Mouse (Mus musculus) CH12.LX (cell line): Measurements from ENCODE around the gene 6430531B16Rik. TPM values are rescaled to one million over a fixed set of nuclear protein-coding genes. Genes with fewer than 3 reads are reported as not detected.

ENCODE experiments used
- DNase-seq: peaks from one replicate; pipeline ENCODE4 v3.0.0-alpha.2; 2013; ENCODE audit errors: extremely low read depth
- H3K27ac ChIP-seq: 2 replicates; pipeline ENCODE4 v1.5.1; 2012; ENCODE audit warnings: low read depth, mild to moderate bottlenecking, control low read depth, moderate library complexity; ENCODE audit not compliant: insufficient read depth
- H3K27me3 ChIP-seq: replicated peaks from 2 replicates; pipeline ENCODE3; 2012; ENCODE audit warnings: inconsistent platforms
- H3K36me3 ChIP-seq, 2 experiments: replicated peaks in 1 of 2; 2 replicates each; pipeline versions ENCODE3 to v1.6.1; 2012; ENCODE audit warnings: inconsistent platforms in 1 of 2, low read length in 1 of 2, mild to moderate bottlenecking in 1 of 2, mixed read lengths in 1 of 2, moderate library complexity in 1 of 2; ENCODE audit not compliant: control insufficient read depth in 1 of 2, insufficient read depth in 1 of 2
- H3K4me1 ChIP-seq, 2 experiments: 2 replicates each; pipeline ENCODE4 v1.6.1; 2012; ENCODE audit warnings: inconsistent platforms in 1 of 2, moderate library complexity in 1 of 2; ENCODE audit not compliant: insufficient read depth in 2 of 2, control insufficient read depth in 1 of 2
- H3K4me2 ChIP-seq: 2 replicates; pipeline ENCODE4 v1.6.1; 2012; ENCODE audit warnings: low read depth, mild to moderate bottlenecking, control low read depth; ENCODE audit not compliant: poor library complexity, insufficient read depth, severe bottlenecking
- H3K4me3 ChIP-seq, 3 experiments: fragments of 150-350 bp in 1 of 3; sonication (generic) in 1 of 3; replicated peaks in 1 of 3; 2 replicates each; pipeline versions ENCODE3 to v1.5.1; 2011 to 2012; ENCODE audit warnings: low read depth in 2 of 3, low read length in 2 of 3, mild to moderate bottlenecking in 2 of 3, moderate library complexity in 2 of 3, control low read depth in 1 of 3, improper control_type of control experiment in 1 of 3, inconsistent platforms in 1 of 3, mixed read lengths in 1 of 3; ENCODE audit not compliant: poor library complexity in 1 of 3
- H3K79me2 ChIP-seq: replicated peaks from 2 replicates; pipeline ENCODE4 v1.6.1; 2012; ENCODE audit warnings: mild to moderate bottlenecking, moderate library complexity; ENCODE audit not compliant: control insufficient read depth, poor library complexity, insufficient read depth, severe bottlenecking; ENCODE audit errors: extremely low read depth
- H3K9ac ChIP-seq: 2 replicates; pipeline ENCODE4 v1.6.1; 2012; ENCODE audit warnings: low read depth, mild to moderate bottlenecking, control low read depth, moderate library complexity; ENCODE audit not compliant: insufficient read depth
- H3K9me3 ChIP-seq: replicated peaks from 2 replicates; pipeline ENCODE3; 2012; ENCODE audit warnings: low read length, inconsistent platforms, mixed read lengths
- BHLHE40 ChIP-seq: IDR thresholded peaks from 2 replicates; pipeline ENCODE4 v1.6.1; 2011; ENCODE audit warnings: mild to moderate bottlenecking, low read depth, low read length, improper control_type of control experiment
- CHD1 ChIP-seq: IDR thresholded peaks from 2 replicates; pipeline ENCODE4 v1.6.1; 2012; ENCODE audit warnings: low read depth, low read length, improper control_type of control experiment, inconsistent platforms
- CHD2 ChIP-seq: IDR thresholded peaks from 2 replicates; pipeline ENCODE4 v1.6.1; 2011; ENCODE audit warnings: low read length, improper control_type of control experiment
- CTCF ChIP-seq, 2 experiments: IDR thresholded peaks in 1 of 2; conservative IDR thresholded peaks in 1 of 2; 2 replicates each; pipeline ENCODE4 v1.5.1; 2011 to 2012; ENCODE audit warnings: low read depth in 2 of 2, low read length in 2 of 2, improper control_type of control experiment in 1 of 2, inconsistent platforms in 1 of 2, mild to moderate bottlenecking in 1 of 2, moderate library complexity in 1 of 2
- E2F4 ChIP-seq: IDR thresholded peaks from 2 replicates; pipeline ENCODE4 v1.6.1; 2011; ENCODE audit warnings: low read depth, low read length, improper control_type of control experiment; ENCODE audit not compliant: insufficient replicate concordance
- ELF1 ChIP-seq: IDR thresholded peaks from 2 replicates; pipeline ENCODE4 v1.6.1; 2014; ENCODE audit warnings: low read depth, mild to moderate bottlenecking, inconsistent platforms, low read length, improper control_type of control experiment
- EP300 ChIP-seq: IDR thresholded peaks from 2 replicates; pipeline ENCODE4 v1.6.1; 2011; ENCODE audit warnings: low read length, improper control_type of control experiment
- GABPA ChIP-seq: IDR thresholded peaks from 2 replicates; pipeline ENCODE4 v1.6.1; 2012; ENCODE audit warnings: low read depth, low read length, improper control_type of control experiment, inconsistent platforms; ENCODE audit not compliant: insufficient replicate concordance
- HCFC1 ChIP-seq: IDR thresholded peaks from 2 replicates; pipeline ENCODE4 v1.6.1; 2012; ENCODE audit warnings: low read depth, mild to moderate bottlenecking, inconsistent platforms, low read length, improper control_type of control experiment
- IRF4 ChIP-seq: IDR thresholded peaks from 2 replicates; pipeline ENCODE4 v1.6.1; 2014; ENCODE audit warnings: low read depth, mild to moderate bottlenecking, inconsistent platforms, low read length, improper control_type of control experiment
- KAT2A ChIP-seq: IDR thresholded peaks from 2 replicates; pipeline ENCODE4 v1.6.1; 2012; ENCODE audit warnings: low read length, improper control_type of control experiment, inconsistent platforms; ENCODE audit not compliant: insufficient replicate concordance
- MAFK ChIP-seq: IDR thresholded peaks from 2 replicates; pipeline ENCODE4 v1.6.1; 2011; ENCODE audit warnings: low read length, improper control_type of control experiment; ENCODE audit not compliant: insufficient replicate concordance
- MAX ChIP-seq: IDR thresholded peaks from 2 replicates; pipeline ENCODE4 v1.6.1; 2011; ENCODE audit warnings: low read length, improper control_type of control experiment
- MAZ ChIP-seq: IDR thresholded peaks from 2 replicates; pipeline ENCODE4 v1.6.1; 2012; ENCODE audit warnings: low read depth, mild to moderate bottlenecking, inconsistent platforms, low read length, improper control_type of control experiment, moderate library complexity
- MEF2A ChIP-seq: IDR thresholded peaks from 2 replicates; pipeline ENCODE4 v1.6.1; 2014; ENCODE audit warnings: low read depth, mild to moderate bottlenecking, inconsistent platforms, low read length, improper control_type of control experiment, borderline replicate concordance
- MXI1 ChIP-seq: IDR thresholded peaks from 2 replicates; pipeline ENCODE4 v1.6.1; 2011; ENCODE audit warnings: mild to moderate bottlenecking, low read depth, low read length, improper control_type of control experiment
- NELFE ChIP-seq: IDR thresholded peaks from 2 replicates; pipeline ENCODE4 v1.6.1; 2011; ENCODE audit warnings: low read depth, low read length, improper control_type of control experiment
- PAX5 ChIP-seq: IDR thresholded peaks from 2 replicates; pipeline ENCODE4 v1.6.1; 2012; ENCODE audit warnings: low read length, inconsistent platforms, mixed read lengths
- POLR2A ChIP-seq: IDR thresholded peaks from 2 replicates; pipeline ENCODE4 v1.6.1; 2011; ENCODE audit warnings: low read depth, mild to moderate bottlenecking, improper control_type of control experiment, low read length
- RAD21 ChIP-seq: IDR thresholded peaks from 2 replicates; pipeline ENCODE4 v1.6.1; 2011; ENCODE audit warnings: low read depth, mild to moderate bottlenecking, low read length, improper control_type of control experiment, moderate library complexity
- RCOR1 ChIP-seq: conservative IDR thresholded peaks from 2 replicates; pipeline ENCODE4 v1.6.1; 2012; ENCODE audit warnings: low read depth, mild to moderate bottlenecking, inconsistent platforms, low read length, improper control_type of control experiment
- SIN3A ChIP-seq: IDR thresholded peaks from 2 replicates; pipeline ENCODE4 v1.6.1; 2012; ENCODE audit warnings: low read length, improper control_type of control experiment, inconsistent platforms
- SMC3 ChIP-seq: IDR thresholded peaks from 2 replicates; pipeline ENCODE4 v1.6.1; 2011; ENCODE audit warnings: low read depth, low read length, improper control_type of control experiment
- TCF12 ChIP-seq: IDR thresholded peaks from 2 replicates; pipeline ENCODE4 v1.6.1; 2014; ENCODE audit warnings: low read depth, mild to moderate bottlenecking, inconsistent platforms, low read length, improper control_type of control experiment
- UBTF ChIP-seq: IDR thresholded peaks from 2 replicates; pipeline ENCODE4 v1.6.1; 2012; ENCODE audit warnings: low read depth, mild to moderate bottlenecking, inconsistent platforms, low read length, improper control_type of control experiment, moderate library complexity
- USF1 ChIP-seq: IDR thresholded peaks from 2 replicates; pipeline ENCODE4 v1.6.1; 2014; ENCODE audit warnings: low read depth, mild to moderate bottlenecking, inconsistent platforms, low read length, improper control_type of control experiment
- ZC3H11A ChIP-seq: IDR thresholded peaks from 2 replicates; pipeline ENCODE4 v1.6.1; 2012; ENCODE audit warnings: low read depth, mild to moderate bottlenecking, inconsistent platforms, low read length, improper control_type of control experiment
- ZMIZ1 ChIP-seq: IDR thresholded peaks from 2 replicates; pipeline ENCODE4 v1.6.1; 2012; ENCODE audit warnings: low read depth, mild to moderate bottlenecking, inconsistent platforms, low read length, improper control_type of control experiment
- ZNF384 ChIP-seq: IDR thresholded peaks from 2 replicates; pipeline ENCODE4 v1.6.1; 2012; ENCODE audit warnings: low read depth, low read length, improper control_type of control experiment, inconsistent platforms
- dilution Hi-C: fragments of 300-500 bp; cut with MboI; formaldehyde crosslinking; loops from 2 replicates; pipeline ENCODE4 v1.14.3; 2020; ENCODE audit warnings: low sequenced_read_pairs; ENCODE audit not compliant: extremely low pct_unique_long_range_greater_than_20kb, extremely low pct_ligation_motif_present
- in situ Hi-C: fragments of 300-500 bp; cut with MboI; formaldehyde crosslinking; loops from 3 replicates; pipeline ENCODE4 v1.14.3; 2019; ENCODE audit warnings: low sequenced_read_pairs, low pct_ligation_motif_present, low pct_unique_long_range_greater_than_20kb, mixed read lengths
- polyA plus RNA-seq: library from polyadenylated mRNA; unstranded; fragments of >175 nt; gene quantifications from 2 replicates; pipeline ENCODE4 v1.2.1, GENCODE M21; 2012; ENCODE audit warnings: low read depth; ENCODE audit not compliant: insufficient read length
- total RNA-seq, 2 experiments: library from RNA; depleted of rRNA; stranded (reverse); fragments of 300-350 nt in 1 of 2; fragments of >200 nt in 1 of 2; gene quantifications; 2 replicates each; pipeline ENCODE4 v1.2.3; 2012 to 2014

The 6430531B16Rik gene
- total and polyA plus RNA-seq, 3 experiments, result 0.13 to 0.21 TPM; not detected in 1

- Histone ChIP-seq H3K36me3 (no peaks in the 10 kb centered on the region), H3K27me3 (no peaks in the 10 kb centered on the region), H3K79me2 (no peaks in the 10 kb centered on the region), H3K4me1 (peaks cover 41 to 90% of the 10 kb centered on the region in 2 experiments), H3K27ac (no peak overlapping the region), H3K9me3 (no peaks in the 10 kb centered on the region), H3K4me2 (no peak overlapping the region), H3K4me3 (no peak overlapping the region), H3K9ac (no peak overlapping the region)
- dilution Hi-C loops (no loop called here), in situ Hi-C loops (no loop called here)
- DNase-seq, result no peak
- TF ChIP-seq RAD21 (no peak), NELFE (no peak), SMC3 (no peak), MAX (no peak), IRF4 (no peak), USF1 (no peak), ZC3H11A (no peak), ZMIZ1 (no peak), EP300 (no peak), ELF1 (no peak), CTCF (conservative IDR thresholded peaks at IDR 0.05 in 1 of 2, IDR thresholded peaks at IDR 0.05 in 1 of 2; ENCODE audit: low read depth in 2 of 2, low read length in 2 of 2) (no peak), E2F4 (no peak), SIN3A (no peak), HCFC1 (no peak), RCOR1 (no peak), PAX5 (no peak), MXI1 (no peak)
Measured at GRCm38 (mm10) chr7:139963814-139964213, 14.7 kb downstream of the 6430531B16Rik start.

DNA sequence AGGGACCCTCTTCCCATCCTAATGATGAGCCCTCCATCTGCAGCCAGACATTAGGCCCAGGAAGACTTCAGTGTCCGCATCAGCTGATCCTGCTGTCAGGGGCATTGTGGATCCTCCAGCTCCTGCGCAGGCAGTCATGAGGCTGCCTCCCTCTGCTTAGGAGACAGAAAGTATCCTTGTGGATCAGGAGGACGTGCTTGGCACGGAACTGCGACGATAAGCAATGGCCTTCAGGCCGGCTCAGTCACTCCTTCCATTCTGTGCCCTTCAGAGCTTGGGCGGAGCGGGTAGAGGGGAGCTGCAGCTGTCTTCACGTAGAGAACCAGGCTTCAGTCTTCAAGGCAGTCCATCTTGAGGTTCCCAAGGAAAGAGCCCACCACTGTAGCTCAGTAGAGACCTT, 17.4 kb downstream of the 6430531B16Rik start:
- H3K36me3 ChIP-seq, result peaks cover 3 to 20% of the 10 kb centered on the region in 2 experiments
- H3K27ac ChIP-seq, result no peak overlapping the region
- TF ChIP-seq ZC3H11A (no peak), CHD1 (no peak), PAX5 (no peak), KAT2A (no peak), MAFK (no peak), CHD2 (no peak), POLR2A (no peak), ELF1 (no peak), MAX (no peak), MEF2A (no peak), BHLHE40 (no peak), UBTF (no peak), IRF4 (no peak), ZNF384 (no peak), MAZ (no peak), GABPA (no peak), TCF12 (no peak)
- no peak overlapping the region for H3K4me3 ChIP-seq
- H3K27me3 ChIP-seq, result no peaks in the 10 kb centered on the region
- H3K4me1 ChIP-seq, result peaks cover 29 to 92% of the 10 kb centered on the region in 2 experiments
- H3K4me2 ChIP-seq, result no peak overlapping the region
- no peaks in the 10 kb centered on the region for H3K9me3 ChIP-seq
- no peak overlapping the region for H3K9ac ChIP-seq
- dilution Hi-C loops (no loop called here), in situ Hi-C loops (no loop called here)
- H3K79me2 ChIP-seq, result no peaks in the 10 kb centered on the region
- DNase-seq, result no peak
